Mouse (Mus musculus) liver, postnatal 0 days (tissue): Measurements from ENCODE around the gene C2cd4c. TPM values are rescaled to one million over a fixed set of nuclear protein-coding genes. Genes with fewer than 3 reads are reported as not detected.

Experiments
- ATAC-seq: fragments of 200-750 bp; cut with Nextera tagmentation; 2 replicates; pipeline ENCODE4 v1.8.0; 2017; ENCODE audit warnings: mild to moderate bottlenecking, moderate library complexity
- DNase-seq: peaks from one replicate; pipeline ENCODE4 v3.0.0-alpha.2; 2016
- H3K27ac ChIP-seq: fragments of 300-500 bp; sonication (generic); 2 replicates; pipeline ENCODE4 v1.5.1; 2014; ENCODE audit warnings: antibody characterized with exemption, moderate library complexity, mild to moderate bottlenecking, low read depth
- H3K27me3 ChIP-seq: fragments of 300-500 bp; sonication (generic); 2 replicates; pipeline ENCODE4 v1.6.1; 2014; ENCODE audit warnings: low read length, control low read depth, mixed read lengths; ENCODE audit not compliant: insufficient read depth
- H3K36me3 ChIP-seq: fragments of 300-500 bp; sonication (generic); replicated peaks from 2 replicates; pipeline ENCODE4 v1.6.1; 2014; ENCODE audit warnings: mild to moderate bottlenecking, control low read depth, low read length, moderate library complexity, mixed read lengths; ENCODE audit not compliant: insufficient read depth
- H3K4me1 ChIP-seq: fragments of 300-500 bp; sonication (generic); 2 replicates; pipeline ENCODE4 v1.6.1; 2014; ENCODE audit warnings: antibody characterized with exemption, mild to moderate bottlenecking, control low read depth; ENCODE audit not compliant: insufficient read depth
- H3K4me2 ChIP-seq: fragments of 300-500 bp; sonication (generic); 2 replicates; pipeline ENCODE4 v1.6.1; 2014; ENCODE audit warnings: low read depth, mild to moderate bottlenecking, low read length, moderate library complexity, mixed read lengths
- H3K4me3 ChIP-seq: fragments of 300-500 bp; sonication (generic); 2 replicates; pipeline ENCODE4 v1.5.1; 2014; ENCODE audit warnings: low read depth, low read length
- H3K9ac ChIP-seq: fragments of 300-500 bp; sonication (generic); replicated peaks from 2 replicates; pipeline ENCODE4 v1.6.1; 2014; ENCODE audit warnings: mild to moderate bottlenecking, moderate library complexity
- H3K9me3 ChIP-seq: fragments of 300-500 bp; sonication (generic); 2 replicates; pipeline ENCODE4 v1.6.1; 2016; ENCODE audit warnings: mild to moderate bottlenecking, control low read depth, low read length, mixed read lengths
- CTCF ChIP-seq: sonication (generic); IDR thresholded peaks from 2 replicates; pipeline ENCODE4 v1.5.1; 2016; ENCODE audit warnings: antibody characterized with exemption, low read depth
- EP300 ChIP-seq: IDR thresholded peaks from 2 replicates; pipeline ENCODE4 v1.6.1; 2016; ENCODE audit warnings: antibody characterized with exemption, low read depth, mild to moderate bottlenecking
- WGBS: fragments of 180-500 bp; shearing (Covaris S2); extraction: QIAGEN DNeasy Blood & Tissue Kit; methylation state at CpG from one replicate; pipeline ENCODE4 v1.1.7; 2014; ENCODE audit not compliant: insufficient replicate concordance; 5-methylcytosine and 5-hydroxymethylcytosine counted together
- polyA plus RNA-seq: library from polyadenylated mRNA; unstranded; fragments of >200 nt; fragmentation: Nextera tagmentation; extraction: Ambion mirVana; gene quantifications from 2 replicates; pipeline ENCODE4 v1.2.1, GENCODE M21; 2015

C2cd4c gene
- polyA plus RNA-seq, 1 experiment from 2014 or later = not detected

- no peak overlapping the region for H3K27ac ChIP-seq
- WGBS = 60% methylated on average over 4 of the region's 4 CpGs
- no peak for ATAC-seq
Measured at GRCm38 (mm10) chr10:79577376-79577775, 36.4 kb downstream of the C2cd4c start.

GRCm38 (mm10) chr10:79575754-79576153, 38.1 kb downstream of the C2cd4c start:
- H3K4me1 ChIP-seq = no peaks in the 10 kb centered on the region
- no peak overlapping the region for H3K4me3 ChIP-seq
- no peak overlapping the region for H3K4me2 ChIP-seq
- ATAC-seq = no peak
- H3K27me3 ChIP-seq = no peaks in the 10 kb centered on the region
- 70% methylated on average over 6 of the region's 6 CpGs for WGBS
- no peak overlapping the region for H3K27ac ChIP-seq
- H3K36me3 ChIP-seq = no peaks in the 10 kb centered on the region
- no peaks in the 10 kb centered on the region for H3K9me3 ChIP-seq
- TF ChIP-seq EP300 (no peak), CTCF (no peak)
- H3K9ac ChIP-seq = no peak overlapping the region
- DNase-seq = peak; percentile 1

More at GRCm38 (mm10) chr10:79577376-79577775, 36.4 kb downstream of the C2cd4c start:
- Histone ChIP-seq H3K4me3 (no peak overlapping the region), H3K4me1 (no peaks in the 10 kb centered on the region), H3K36me3 (no peaks in the 10 kb centered on the region), H3K9ac (no peak overlapping the region), H3K27me3 (no peaks in the 10 kb centered on the region), H3K9me3 (no peaks in the 10 kb centered on the region), H3K4me2 (no peak overlapping the region)
- TF ChIP-seq CTCF (no peak), EP300 (no peak)
- peak; percentile 8 for DNase-seq

- Histone ChIP-seq H3K27ac (no peak overlapping the region), H3K4me2 (no peak overlapping the region), H3K4me1 (no peaks in the 10 kb centered on the region), H3K36me3 (no peaks in the 10 kb centered on the region), H3K9me3 (no peaks in the 10 kb centered on the region), H3K27me3 (no peaks in the 10 kb centered on the region), H3K4me3 (no peak overlapping the region), H3K9ac (no peak overlapping the region)
- peak; percentile 2 for DNase-seq
- no peak for ATAC-seq
- 70% methylated on average over 6 of the region's 6 CpGs for WGBS
- TF ChIP-seq EP300 = no peak
- no peak for TF ChIP-seq CTCF
Measured at GRCm38 (mm10) chr10:79574796-79575195, 39.0 kb downstream of the C2cd4c start.

GRCm38 (mm10) chr10:79574350-79574749, 39.5 kb downstream of the C2cd4c start:
- H3K4me2 ChIP-seq = no peak overlapping the region
- H3K4me1 ChIP-seq = no peaks in the 10 kb centered on the region
- DNase-seq = peak; percentile 3
- no peak for ATAC-seq
- no peaks in the 10 kb centered on the region for H3K36me3 ChIP-seq
- no peaks in the 10 kb centered on the region for H3K9me3 ChIP-seq
- no peak overlapping the region for H3K27ac ChIP-seq
- no peak overlapping the region for H3K9ac ChIP-seq
- WGBS = 69% methylated on average over 8 of the region's 8 CpGs
- TF ChIP-seq CTCF (no peak), EP300 (no peak)
- H3K27me3 ChIP-seq = no peaks in the 10 kb centered on the region
- H3K4me3 ChIP-seq = no peak overlapping the region

DNA sequence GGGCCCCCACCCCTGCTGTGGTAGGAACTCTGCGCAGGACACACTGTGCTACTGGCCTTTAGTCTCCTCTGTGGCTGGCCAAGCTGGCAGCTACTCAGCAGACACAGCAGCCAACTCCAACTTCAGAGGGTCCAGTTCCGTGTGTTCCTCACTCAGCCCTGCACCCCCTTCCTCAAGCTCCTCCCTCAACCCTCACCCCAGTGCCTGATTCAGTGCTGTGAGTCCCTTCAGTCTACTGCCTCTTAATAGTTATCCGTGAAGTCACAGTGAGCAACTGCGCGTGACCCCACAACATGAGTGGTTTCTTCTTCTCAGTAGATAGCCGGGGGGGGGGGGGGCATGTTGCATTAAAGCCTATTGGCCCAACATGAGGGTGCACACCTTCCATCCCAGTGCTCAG, 40.2 kb downstream of the C2cd4c start:
- no peaks in the 10 kb centered on the region for H3K36me3 ChIP-seq
- TF ChIP-seq EP300 = no peak
- TF ChIP-seq CTCF = no peak
- ATAC-seq = no peak
- 78% methylated on average over 6 of the region's 6 CpGs for WGBS
- no peak overlapping the region for H3K27ac ChIP-seq
- H3K4me3 ChIP-seq = no peak overlapping the region
- no peaks in the 10 kb centered on the region for H3K4me1 ChIP-seq
- H3K9ac ChIP-seq = no peak overlapping the region
- peak; percentile 10 for DNase-seq
- H3K9me3 ChIP-seq = no peaks in the 10 kb centered on the region
- H3K27me3 ChIP-seq = no peaks in the 10 kb centered on the region
- H3K4me2 ChIP-seq = no peak overlapping the region

DNA sequence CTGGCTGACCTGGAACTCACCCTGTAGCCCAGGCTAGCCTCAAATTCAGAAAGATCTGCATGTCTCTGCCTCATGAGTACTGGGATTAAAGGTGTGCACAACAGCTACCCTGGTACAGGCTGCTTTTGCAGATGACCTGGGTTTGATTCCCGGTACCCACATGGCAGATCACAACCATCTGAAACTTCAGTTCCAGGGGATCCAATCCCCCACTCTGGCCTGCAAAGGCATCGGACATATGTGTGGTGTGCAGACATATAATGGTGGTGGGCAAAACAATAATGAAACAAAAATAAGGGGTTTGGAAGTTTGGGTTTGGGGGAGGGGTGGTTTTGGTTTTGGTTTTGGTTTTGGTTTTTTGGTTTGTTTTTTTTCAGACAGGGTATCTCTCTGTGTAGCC, 42.5 kb downstream of the C2cd4c start:
- Histone ChIP-seq H3K4me1 (no peaks in the 10 kb centered on the region), H3K4me2 (no peak overlapping the region), H3K4me3 (no peak overlapping the region), H3K27ac (no peak overlapping the region), H3K27me3 (no peaks in the 10 kb centered on the region), H3K36me3 (no peaks in the 10 kb centered on the region), H3K9ac (no peak overlapping the region), H3K9me3 (no peaks in the 10 kb centered on the region)
- WGBS = 79% methylated on average over 2 of the region's 2 CpGs
- TF ChIP-seq CTCF (no peak), EP300 (no peak)
- DNase-seq = peak; percentile 6
- ATAC-seq = no peak

DNA sequence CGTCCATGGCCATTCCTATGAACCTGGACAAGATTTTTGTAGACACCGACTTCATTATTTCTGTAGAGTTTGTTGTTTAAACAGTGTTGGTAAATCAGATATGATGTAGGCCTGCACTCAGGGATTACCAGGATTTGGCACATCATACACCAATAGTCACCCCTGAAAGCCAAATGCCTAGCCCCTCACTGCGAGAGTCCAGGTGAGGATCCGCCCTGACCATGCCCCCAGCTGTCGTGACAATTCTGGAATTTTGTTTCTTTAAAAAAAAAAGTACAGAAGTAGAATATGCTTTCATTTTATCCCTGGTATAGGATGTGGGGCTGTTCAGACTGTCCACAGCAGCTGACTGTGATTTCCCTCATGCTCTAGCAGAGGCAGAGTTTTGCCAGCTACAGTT, 43.9 kb downstream of the C2cd4c start:
- Histone ChIP-seq H3K27ac (no peak overlapping the region), H3K9ac (no peak overlapping the region), H3K27me3 (no peaks in the 10 kb centered on the region), H3K9me3 (no peaks in the 10 kb centered on the region), H3K4me2 (no peak overlapping the region), H3K4me3 (no peak overlapping the region), H3K4me1 (no peaks in the 10 kb centered on the region), H3K36me3 (no peaks in the 10 kb centered on the region)
- ATAC-seq (no peak), DNase-seq (peak; percentile 6)
- TF ChIP-seq EP300 (no peak), CTCF (no peak)
- WGBS = 76% methylated on average over 5 of the region's 5 CpGs
